Mouse (Mus musculus): ENCODE data around the gene Cep164.
"Not testable (repeated sequence)": the region's sequence is repeated elsewhere in the genome, so short reads cannot be mapped to it uniquely, and the experiment has no call there.

The Cep164 gene

GRCm38 (mm10) chr9:45788405-45788804 lies 40.1 kb downstream of the Cep164 start:
- CTCF ChIA-PET, result no interaction called here

GRCm38 (mm10) chr9:45787547-45787946 lies 40.9 kb downstream of the Cep164 start:
- CTCF ChIA-PET, result no interaction called here

- CTCF ChIA-PET, result no interaction called here
Observed at GRCm38 (mm10) chr9:45787071-45787470, 41.4 kb downstream of the Cep164 start.

GRCm38 (mm10) chr9:45783249-45784069 lies 45.0 kb downstream of the Cep164 start:
- CTCF ChIA-PET, result interaction anchor here (0.5 kb wide), 1 partner anchor 622 kb away, joined by 3 read pairs; no protein-coding TSS in a partner anchor

GRCm38 (mm10) chr9:45779201-45779600 lies 49.3 kb downstream of the Cep164 start:
- CTCF ChIA-PET, result no interaction called here

- CTCF ChIA-PET, result not testable (repeated sequence)
Observed at GRCm38 (mm10) chr9:45776176-45776575, 52.3 kb downstream of the Cep164 start.

- CTCF ChIA-PET, result no interaction called here
Observed at GRCm38 (mm10) chr9:45774088-45774487, 54.4 kb downstream of the Cep164 start.

- CTCF ChIA-PET, result no interaction called here
Observed at GRCm38 (mm10) chr9:45769596-45769995, 58.9 kb downstream of the Cep164 start.

- CTCF ChIA-PET, result interaction anchor here (0.6 kb wide), 1 partner anchor 35 kb away, joined by 3 read pairs; no protein-coding TSS in a partner anchor
Observed at GRCm38 (mm10) chr9:45768421-45768820, 60.1 kb downstream of the Cep164 start.

- CTCF ChIA-PET, result no interaction called here
Observed at GRCm38 (mm10) chr9:45767155-45767554, 61.3 kb downstream of the Cep164 start.

- CTCF ChIA-PET, result no interaction called here
Observed at GRCm38 (mm10) chr9:45766195-45766594, 62.3 kb downstream of the Cep164 start.

- CTCF ChIA-PET, result no interaction called here
Observed at GRCm38 (mm10) chr9:45754452-45755091, 73.9 kb downstream of the Cep164 start.

- CTCF ChIA-PET, result no interaction called here
Observed at GRCm38 (mm10) chr9:45749917-45750316, 78.6 kb downstream of the Cep164 start.

- CTCF ChIA-PET, result no interaction called here
Observed at GRCm38 (mm10) chr9:45745451-45745850, 83.0 kb downstream of the Cep164 start.

- CTCF ChIA-PET, result no interaction called here
Observed at GRCm38 (mm10) chr9:45740584-45740980, 87.9 kb downstream of the Cep164 start.

- CTCF ChIA-PET, result no interaction called here
Observed at GRCm38 (mm10) chr9:45739702-45740583, 88.5 kb downstream of the Cep164 start.

- CTCF ChIA-PET, result no interaction called here
Observed at GRCm38 (mm10) chr9:45739001-45739701, 89.3 kb downstream of the Cep164 start.

- CTCF ChIA-PET, result no interaction called here
Observed at GRCm38 (mm10) chr9:45733246-45733645, 95.2 kb downstream of the Cep164 start.

- CTCF ChIA-PET, result no interaction called here
Observed at GRCm38 (mm10) chr9:45731851-45732250, 96.6 kb downstream of the Cep164 start.

GRCm38 (mm10) chr9:45719997-45720396 lies 108.5 kb downstream of the Cep164 start:
- CTCF ChIA-PET, result no interaction called here

Data from spleen, embryonic (tissue).